Mouse (Mus musculus) MN1 (cell line): ENCODE results near the gene Nthl1.
A peak's percentile ranks its signal among the peaks of the same experiment; 100 is the strongest.

Experiments used
- DNase-seq: peaks from one replicate; pipeline ENCODE4 v3.0.0-alpha.2; 2016; ENCODE audit warnings: low spot score

Nthl1 gene

GRCm38 (mm10) chr17:24632167-24632812 is at the start of gene Nthl1, which contains the start of gene Tsc2:
Nthl1 (plus strand) TSS chr17:24632680.
Tsc2 (minus strand) TSS chr17:24632630.
- peak; percentile 91 for DNase-seq

- no peak for DNase-seq
Observed at GRCm38 (mm10) chr17:24583599-24584460, 48.6 kb upstream of the Nthl1 start.

GRCm38 (mm10) chr17:24584520-24584919 is 48.0 kb upstream of the Nthl1 start:
- no peak for DNase-seq

GRCm38 (mm10) chr17:24586532-24586931 is 45.9 kb upstream of the Nthl1 start:
- DNase-seq = no peak

- DNase-seq = peak; percentile 65
Observed at GRCm38 (mm10) chr17:24590943-24591342, 41.5 kb upstream of the Nthl1 start.

- DNase-seq = no peak
Observed at GRCm38 (mm10) chr17:24591695-24592094, 40.8 kb upstream of the Nthl1 start.

GRCm38 (mm10) chr17:24593248-24593647 is 39.2 kb upstream of the Nthl1 start:
- DNase-seq = peak; percentile 33

- DNase-seq = no peak
Observed at GRCm38 (mm10) chr17:24593992-24594890, 38.2 kb upstream of the Nthl1 start.

- DNase-seq = no peak
Observed at GRCm38 (mm10) chr17:24595126-24596072, 37.1 kb upstream of the Nthl1 start.

- DNase-seq = no peak
Observed at GRCm38 (mm10) chr17:24596073-24596466, 36.4 kb upstream of the Nthl1 start.

- no peak for DNase-seq
Observed at GRCm38 (mm10) chr17:24596471-24597183, 35.9 kb upstream of the Nthl1 start.

- no peak for DNase-seq
Observed at GRCm38 (mm10) chr17:24597989-24598388, 34.5 kb upstream of the Nthl1 start.

- peak; percentile 22 for DNase-seq
Observed at GRCm38 (mm10) chr17:24600502-24600901, 32.0 kb upstream of the Nthl1 start.

GRCm38 (mm10) chr17:24603961-24604360 is 28.5 kb upstream of the Nthl1 start:
- no peak for DNase-seq

- DNase-seq = no peak
Observed at GRCm38 (mm10) chr17:24604557-24604956, 27.9 kb upstream of the Nthl1 start.

GRCm38 (mm10) chr17:24608370-24608769 is 24.1 kb upstream of the Nthl1 start:
- no peak for DNase-seq

GRCm38 (mm10) chr17:24608874-24609273 is 23.6 kb upstream of the Nthl1 start:
- no peak for DNase-seq

GRCm38 (mm10) chr17:24610711-24611110 is 21.8 kb upstream of the Nthl1 start:
- no peak for DNase-seq

GRCm38 (mm10) chr17:24617561-24618194 is 14.8 kb upstream of the Nthl1 start:
- DNase-seq = peak; percentile 42

GRCm38 (mm10) chr17:24625472-24625871 is 7.0 kb upstream of the Nthl1 start:
- no peak for DNase-seq
